In genomic region chr15:27627794-27628193, GRCm38 (mm10) we compare ENCODE assay signal across 16 mouse cellular contexts. TPM values are rescaled to one million over a fixed set of nuclear protein-coding genes. Genes with fewer than 3 reads are reported as not detected.
DNase-seq lines count a peak whose midpoint lies in the region; ATAC-seq and TF ChIP-seq lines count a peak whose summit lies in the region.
"Had no signal": no experiment of that assay in that cellular context is flagged by ENCODE, and none has a peak within 500 bp of the region (broad histone marks: within the 10 kb centered on the region; RNA-seq: fewer than 3 reads in every experiment).

No protein-coding gene starts in this region.

- H3K4me1 ChIP-seq in thymus, adult 2 months (replicated peaks; ENCODE audit: control insufficient read depth, insufficient read depth, low read length) = peaks cover 31% of the 10 kb centered on the region

- intact Hi-C loops in left cerebral cortex, postnatal 25 days (cut with DNase I) = no loop called here

- no peaks in the 10 kb centered on the region for H3K27me3 ChIP-seq in thymus, adult 2 months (ENCODE audit: control insufficient read depth, insufficient read depth, low read length)
- H3K27me3 ChIP-seq: forebrain, embryonic 13.5 days; heart, embryonic 12.5 days; intestine, embryonic 15.5 days; limb, embryonic 12.5 days had no signal

- peak; percentile 89 for DNase-seq in CD4-positive helper T cell, adult 2 months (ENCODE audit: low read depth, low spot score)
- peak; percentile 41 to 58 for DNase-seq in CD8-positive naive resting alpha-beta T cell, adult 2 months (ENCODE audit: low read depth in 2 of 2, low spot score in 2 of 2)
- peak; percentile 25 for DNase-seq in thymus, adult 2 months
- no peak for DNase-seq in left cerebral cortex, postnatal 25 days (ENCODE audit: low spot score in 2 of 2)
- no peak for DNase-seq in adipocyte (ENCODE audit: low spot score)
- DNase-seq in ovary, postnatal 36 days (ENCODE audit: low spot score) = no peak
- DNase-seq: adrenal gland, adult 2 months; cerebellum, postnatal 25 days; kidney, postnatal 10 days; layer of hippocampus, postnatal 36 days; lung, postnatal 10 days had no signal

- peak; percentile 76 for ATAC-seq in inflammation-experienced regulatory T-cells, adult 6 months
- ATAC-seq: forebrain, embryonic 13.5 days; intestine, embryonic 15.5 days had no signal

- TF ChIP-seq CTCF in thymus, adult 2 months (IDR thresholded peaks at IDR 0.05; ENCODE audit: borderline replicate concordance, control insufficient read depth, extremely low read depth, insufficient read depth, low read length, poor library complexity) = no peak

- no peak for TF ChIP-seq POLR2A in thymus, adult 2 months (IDR thresholded peaks at IDR 0.05; ENCODE audit: control insufficient read depth, extremely low read depth, insufficient read depth, low read length, poor library complexity)

- WGBS in thymus, adult 2 months = 24% methylated on average over 9 of the region's 9 CpGs

- H3K4me3 ChIP-seq in thymus, adult 2 months (ENCODE audit: control insufficient read depth, insufficient read depth, low read length) = no peak overlapping the region
- H3K4me3 ChIP-seq: forebrain, embryonic 13.5 days; heart, embryonic 12.5 days; intestine, embryonic 15.5 days; limb, embryonic 12.5 days had no signal

- peaks cover 7% of the 10 kb centered on the region; the same call in 1 of the 2 replicates for H3K36me3 ChIP-seq in thymus, adult 2 months (ENCODE audit: control insufficient read depth, insufficient read depth, low read length)

- no peak overlapping the region for H3K27ac ChIP-seq in thymus, adult 2 months (ENCODE audit: control insufficient read depth, insufficient read depth, low read length)
- H3K27ac ChIP-seq: forebrain, embryonic 13.5 days; intestine, embryonic 15.5 days; limb, embryonic 12.5 days had no signal

RNA-seq across cellular contexts. Expression of gene Otulin, which starts 2.7 kb away (rescaled TPM):
- polyA plus RNA-seq in inflammation-experienced regulatory T-cells, adult 6 months (2017; shearing (Covaris generic)) = 10 to 100 TPM; 10.4 to 14.3 (median 12.3) TPM
- 43.0 and 43.1 TPM in 2 replicates for polyA plus RNA-seq in thymus, adult 2 months (2012; rRNA removed)
- total RNA-seq in left cerebral cortex, postnatal 25 days (2021) = 10 to 100 TPM; 21.2 to 23.3 TPM

RNA-seq across cellular contexts. Expression of gene Otulinl, which starts 53.6 kb away (rescaled TPM):
- polyA plus RNA-seq in inflammation-experienced regulatory T-cells, adult 6 months (2017; shearing (Covaris generic)) = 100 to 1,000 TPM; 136 to 203 (median 170) TPM
- polyA plus RNA-seq in thymus, adult 2 months (2012; rRNA removed) = 29.6 and 32.1 TPM in 2 replicates
- 10 to 100 TPM; 32.3 to 38.7 TPM for total RNA-seq in left cerebral cortex, postnatal 25 days (2021)

Comparison
In these comparisons a context has a peak if more than half of its experiments do, and no peak if none do; other contexts are left out.
1. DNase-seq: peak in CD4-positive helper T cell, adult 2 months (single experiment), CD8-positive naive resting alpha-beta T cell, adult 2 months (2 of 2) and thymus, adult 2 months (single experiment); none in left cerebral cortex, postnatal 25 days (0 of 2), adipocyte (single experiment) and ovary, postnatal 36 days (single experiment).